In the genomic region with DNA sequence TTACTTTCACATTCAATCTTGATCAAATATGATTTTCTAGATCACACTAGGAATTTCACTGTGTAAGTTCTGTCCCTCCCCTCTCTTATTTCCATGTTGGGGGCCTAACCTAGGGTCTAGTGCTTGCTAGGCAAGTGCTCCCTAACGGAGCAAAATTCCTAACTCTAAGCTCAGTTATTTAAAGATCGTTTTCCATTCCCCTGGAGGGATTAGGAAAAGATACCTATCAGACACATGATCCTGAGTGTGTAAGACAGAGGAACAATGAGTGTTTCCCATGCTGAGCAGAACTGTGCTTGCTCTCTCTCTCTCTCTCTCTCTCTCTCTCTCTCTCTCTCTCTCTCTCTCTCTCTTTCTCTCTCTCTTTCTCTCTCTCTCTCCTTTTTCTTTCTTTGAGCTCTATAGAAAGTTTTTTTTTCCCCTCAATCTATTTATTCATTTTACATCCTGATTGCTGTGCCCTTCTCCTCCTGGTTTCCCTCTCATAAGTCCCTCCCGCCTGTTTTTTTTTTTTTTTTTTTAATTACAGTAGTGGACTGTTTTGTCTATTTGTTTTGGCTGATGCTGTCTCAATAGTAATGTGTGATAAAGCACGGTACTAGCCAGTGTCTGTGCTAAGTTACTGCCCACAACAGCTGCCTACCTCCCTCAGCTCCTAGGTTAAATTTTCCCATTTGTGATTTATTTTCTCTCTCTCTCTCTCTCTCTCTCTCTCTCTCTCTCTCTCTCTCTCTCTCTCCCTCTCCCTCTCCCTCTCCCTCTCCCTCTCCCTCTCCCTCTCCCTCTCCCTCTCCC, we compare ENCODE assay signal across 22 mouse cellular contexts.
A peak's percentile ranks its signal among the peaks of the same experiment; 100 is the strongest.
DNase-seq lines count a peak whose midpoint lies in the region; ATAC-seq and TF ChIP-seq lines count a peak whose summit lies in the region.
"Had no signal": no experiment of that assay in that cellular context is flagged by ENCODE, and none has a peak within 500 bp of the region (broad histone marks: within the 10 kb centered on the region; RNA-seq: fewer than 3 reads in every experiment).

No protein-coding gene starts in this region.

- peak overlapping the region; percentile 62 for H3K27ac ChIP-seq in heart, embryonic 13.5 days (replicated peaks)
- no peak overlapping the region for H3K27ac ChIP-seq in kidney, postnatal 0 days
- H3K27ac ChIP-seq: forebrain, embryonic 10.5 days; forebrain, embryonic 15.5 days; hindbrain, embryonic 13.5 days; liver, embryonic 15.5 days; midbrain, embryonic 15.5 days; neural tube, embryonic 12.5 days had no signal

- no peak overlapping the region for H3K9ac ChIP-seq in heart, embryonic 13.5 days
- no peak overlapping the region for H3K9ac ChIP-seq in kidney, postnatal 0 days (ENCODE audit: low read depth, low read length)
- H3K9ac ChIP-seq: forebrain, embryonic 15.5 days; hindbrain, embryonic 13.5 days; liver, embryonic 15.5 days; midbrain, embryonic 15.5 days; neural tube, embryonic 12.5 days had no signal

- TF ChIP-seq POLR2A in myocyte (IDR thresholded peaks at IDR 0.05; ENCODE audit: insufficient read length, low read depth): no peak

- no peak for ATAC-seq in heart, embryonic 13.5 days (ENCODE audit: extremely low read depth, insufficient number of reproducible peaks, low FRiP score, low TSS enrichment)
- ATAC-seq in kidney, postnatal 0 days (replicated peaks; ENCODE audit: low FRiP score, low read depth): no peak
- ATAC-seq: midbrain, embryonic 15.5 days had no signal

- intact Hi-C loops in heart, postnatal 10 days (cut with DNase I): no loop called here

- H3K4me2 ChIP-seq in heart, embryonic 13.5 days: peak overlapping the region; percentile 49; the same call in 1 of the 2 replicates
- H3K4me2 ChIP-seq in kidney, postnatal 0 days (ENCODE audit: low read length): no peak overlapping the region
- H3K4me2 ChIP-seq in myocyte (ENCODE audit: low read depth): peak overlapping the region; percentile 84
- H3K4me2 ChIP-seq: forebrain, embryonic 15.5 days; hindbrain, embryonic 13.5 days; liver, embryonic 15.5 days; midbrain, embryonic 15.5 days; neural tube, embryonic 12.5 days had no signal

- no peak for TF ChIP-seq CTCF in kidney, postnatal 0 days (IDR thresholded peaks at IDR 0.05; ENCODE audit: low read depth)

- DNase-seq in heart, postnatal 10 days: no peak
- DNase-seq in kidney, postnatal 0 days (ENCODE audit: low spot score): peak; percentile 25
- no peak for DNase-seq in kidney, postnatal 25 days
- DNase-seq in retina, embryonic 14.5 days (ENCODE audit: low spot score): peak; percentile 22
- DNase-seq in retina, postnatal 1 day: no peak
- DNase-seq in adrenal gland, postnatal 36 days: no peak
- DNase-seq: cerebellum, adult 11-12 months; cerebellum, adult 9-11 months; gastrocnemius, postnatal 25 days; layer of hippocampus, adult 9-11 months; liver; thymus, postnatal 4 days had no signal

- no peaks in the 10 kb centered on the region for H3K36me3 ChIP-seq in heart, embryonic 13.5 days
- no peaks in the 10 kb centered on the region for H3K36me3 ChIP-seq in kidney, postnatal 0 days (ENCODE audit: insufficient read depth, low read length)
- H3K36me3 ChIP-seq in myocyte (ENCODE audit: control insufficient read depth, insufficient read depth): no peaks in the 10 kb centered on the region
- H3K36me3 ChIP-seq: forebrain, embryonic 10.5 days; forebrain, embryonic 15.5 days; hindbrain, embryonic 13.5 days; liver, embryonic 15.5 days; midbrain, embryonic 15.5 days; neural tube, embryonic 12.5 days had no signal

- no peak overlapping the region for H3ac ChIP-seq in myocyte (ENCODE audit: control insufficient read depth, insufficient read length)

- no peaks in the 10 kb centered on the region for H3K27me3 ChIP-seq in heart, embryonic 13.5 days (replicated peaks)
- no peaks in the 10 kb centered on the region for H3K27me3 ChIP-seq in kidney, postnatal 0 days (ENCODE audit: insufficient read depth, low read length)
- no peaks in the 10 kb centered on the region for H3K27me3 ChIP-seq in myocyte (ENCODE audit: control insufficient read depth, insufficient read depth, insufficient read length)
- H3K27me3 ChIP-seq: CH12.LX; forebrain, embryonic 15.5 days; hindbrain, embryonic 13.5 days; liver, embryonic 15.5 days; midbrain, embryonic 15.5 days; neural tube, embryonic 12.5 days; Patski had no signal

- WGBS in heart, embryonic 13.5 days: 25% methylated on average over 4 of the region's 4 CpGs
- WGBS in kidney, postnatal 0 days: 15% methylated on average over 4 of the region's 4 CpGs

- no peaks in the 10 kb centered on the region for H3K9me3 ChIP-seq in heart, embryonic 13.5 days
- no peaks in the 10 kb centered on the region for H3K9me3 ChIP-seq in kidney, postnatal 0 days (replicated peaks; ENCODE audit: low read length)
- H3K9me3 ChIP-seq: forebrain, embryonic 10.5 days; forebrain, embryonic 15.5 days; hindbrain, embryonic 13.5 days; liver, embryonic 15.5 days; midbrain, embryonic 15.5 days; neural tube, embryonic 12.5 days had no signal

- no peak overlapping the region for H3K4me3 ChIP-seq in heart, embryonic 13.5 days
- no peak overlapping the region for H3K4me3 ChIP-seq in kidney, postnatal 0 days (replicated peaks; ENCODE audit: low read depth, low read length)
- no peak overlapping the region for H3K4me3 ChIP-seq in myocyte
- H3K4me3 ChIP-seq: forebrain, embryonic 10.5 days; forebrain, embryonic 15.5 days; hindbrain, embryonic 13.5 days; liver, embryonic 15.5 days; midbrain, embryonic 15.5 days; neural tube, embryonic 12.5 days had no signal

- no peaks in the 10 kb centered on the region for H3K79me2 ChIP-seq in myocyte (ENCODE audit: control insufficient read depth, insufficient read depth)

- H3K4me1 ChIP-seq in heart, embryonic 13.5 days: peaks cover 20% of the 10 kb centered on the region
- 0 out of 2 replicates have a peak, but pooled peaks cover 5% of the 10 kb centered on the region for H3K4me1 ChIP-seq in kidney, postnatal 0 days (replicated peaks; ENCODE audit: insufficient read depth, low read length)
- H3K4me1 ChIP-seq: forebrain, embryonic 15.5 days; liver, embryonic 15.5 days; midbrain, embryonic 15.5 days had no signal

TF ChIP-seq in myocyte, 11 proteins besides CTCF, POLR2A, EP300 and RAD21:
- TF ChIP-seq MYOD1 (IDR thresholded peaks at IDR 0.05; ENCODE audit: control insufficient read depth in 1 of 3, insufficient read length in 2 of 3, low read depth in 2 of 3) (peak in 2 of 3 experiments; percentile 79 to 83), CEBPB (IDR thresholded peaks at IDR 0.05; ENCODE audit: insufficient read depth, poor library complexity, severe bottlenecking) (no peak)

Comparison
In these comparisons a context has a peak if more than half of its experiments do, and no peak if none do; other contexts are left out.
1. DNase-seq: peak in kidney, postnatal 0 days (single experiment) and retina, embryonic 14.5 days (single experiment); none in heart, postnatal 10 days (0 of 2), kidney, postnatal 25 days (0 of 2), retina, postnatal 1 day (single experiment) and adrenal gland, postnatal 36 days (0 of 2).